In the genomic region with DNA sequence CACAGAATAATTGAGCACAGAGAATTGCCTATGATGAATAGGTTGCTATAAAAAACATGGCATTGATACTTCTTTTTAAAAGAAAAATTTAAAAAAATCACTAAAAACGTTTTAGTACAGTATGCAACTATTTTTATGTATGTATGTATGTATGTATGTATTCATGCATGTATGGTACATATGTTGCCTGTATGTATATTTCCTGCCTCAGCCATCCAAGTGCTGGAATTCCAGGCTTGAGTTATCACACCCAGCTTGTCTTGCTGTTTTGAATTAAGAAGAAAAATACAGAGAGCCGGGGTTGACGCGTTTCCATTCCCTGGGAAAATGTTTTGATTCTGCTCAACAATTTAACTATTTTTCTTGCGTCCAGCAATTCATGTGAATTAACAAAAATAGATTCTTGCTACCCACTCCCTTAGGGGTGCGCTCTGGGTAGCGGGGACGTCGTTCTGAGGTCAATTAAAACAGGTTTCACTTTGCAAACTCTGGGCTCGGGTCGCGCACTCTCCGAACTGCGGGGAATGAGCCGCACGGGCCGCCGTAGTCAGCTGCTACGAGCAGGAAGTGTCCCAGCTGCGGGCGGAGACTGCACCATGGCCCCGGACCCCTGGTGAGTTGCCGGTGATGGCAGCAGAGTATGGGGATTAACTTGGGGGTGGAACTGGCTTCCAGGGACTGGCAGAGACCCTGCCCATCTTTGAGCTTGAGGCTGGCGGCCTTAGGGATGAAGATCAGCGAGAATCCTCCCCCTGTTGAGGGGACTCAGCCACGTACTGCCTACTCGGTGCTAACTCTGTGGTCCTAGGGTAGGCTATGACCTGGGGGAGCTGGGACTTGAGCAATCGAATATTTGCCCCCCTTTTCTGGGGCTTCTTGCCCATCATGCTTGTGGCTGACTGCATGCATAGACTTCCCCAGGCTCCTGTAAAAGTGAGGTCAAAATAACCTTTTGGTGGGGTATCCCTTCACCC, we compare ENCODE assay signal across 8 mouse cellular contexts. TPM values are rescaled to one million over a fixed set of nuclear protein-coding genes. Genes with fewer than 3 reads are reported as not detected.
DNase-seq lines count a peak whose midpoint lies in the region; ATAC-seq and TF ChIP-seq lines count a peak whose summit lies in the region.

A gene (plus strand): TSS at position 289 of the 974 bp plus-strand sequence.

- peak; percentile 99 for DNase-seq in gastrocnemius, postnatal 10 days
- peak; percentile 91 to 97 for DNase-seq in left cerebral cortex, postnatal 10 days (ENCODE audit: extremely low spot score in 1 of 2, low spot score in 2 of 2)
- DNase-seq in right cerebral cortex, postnatal 25 days, result peak; percentile 92
- DNase-seq in urinary bladder, postnatal 4 days (ENCODE audit: low spot score in 2 of 2), result peak; percentile 89 to 98

- peak; percentile 91 for ATAC-seq in activated CD4-positive, CD25-positive, alpha-beta regulatory T cell, adult 4 months
- peak; percentile 90 for ATAC-seq in inflammation-experienced regulatory T-cells, adult 6 months
- peak; percentile 87 for ATAC-seq in megakaryocyte-erythroid progenitor cell, adult 5-6 weeks (replicated peaks; ENCODE audit: low FRiP score, low TSS enrichment, poor library complexity, severe bottlenecking)

- peak; percentile 54; the same call in 1 of the 2 replicates for TF ChIP-seq POLR2A in cortical plate, adult 2 months (IDR thresholded peaks at IDR 0.05; ENCODE audit: extremely low read depth, insufficient read depth, low read length)

- no peak for TF ChIP-seq CTCF in cortical plate, adult 2 months (IDR thresholded peaks at IDR 0.05; ENCODE audit: extremely low read depth, insufficient read depth, low read length)

- intact Hi-C loops in left cerebral cortex, postnatal 10 days (cut with DNase I), result no loop called here

- H3K4me1 ChIP-seq in cortical plate, adult 2 months (ENCODE audit: control insufficient read depth, insufficient read depth, low read length), result 0 out of 2 replicates have a peak, but pooled peaks cover 1% of the 10 kb centered on the region

- peak within 1 kb of the TSS; percentile 86 for H3K4me3 ChIP-seq in cortical plate, adult 2 months (ENCODE audit: insufficient read depth, low read length)

- H3K27ac ChIP-seq in cortical plate, adult 2 months (ENCODE audit: insufficient read depth, low read length), result no peak within 1 kb of the TSS

RNA-seq across cellular contexts. Expression of the gene that starts here (rescaled TPM):
- 10 to 100 TPM; 58.8 to 83.5 TPM for polyA plus RNA-seq in activated CD4-positive, CD25-positive, alpha-beta regulatory T cell, adult 4 months (2017; shearing (Covaris generic))
- polyA plus RNA-seq in cortical plate, adult 2 months (2012; rRNA removed), result 34.7 TPM in 2 replicates
- total RNA-seq in gastrocnemius, postnatal 10 days (2021), result 10 to 100 TPM; 24.6 to 27.5 TPM
- polyA plus RNA-seq in inflammation-experienced regulatory T-cells, adult 6 months (2017; shearing (Covaris generic)), result 10 to 100 TPM; 59.6 to 76.8 (median 64.6) TPM
- 10 to 100 TPM; 28.1 to 28.4 TPM for total RNA-seq in left cerebral cortex, postnatal 10 days (2021)
- total RNA-seq in megakaryocyte-erythroid progenitor cell, adult 5-6 weeks (2014; fragmentation: Nextera tagmentation), result 7.6 and 22.8 TPM in 2 replicates
- total RNA-seq in megakaryocyte-erythroid progenitor cell, adult 5-6 weeks (2017), result 29.6 and 34.6 TPM in 2 replicates
